Comparison of ENCODE assay signal across 14 mouse cellular contexts in the genomic region with DNA sequence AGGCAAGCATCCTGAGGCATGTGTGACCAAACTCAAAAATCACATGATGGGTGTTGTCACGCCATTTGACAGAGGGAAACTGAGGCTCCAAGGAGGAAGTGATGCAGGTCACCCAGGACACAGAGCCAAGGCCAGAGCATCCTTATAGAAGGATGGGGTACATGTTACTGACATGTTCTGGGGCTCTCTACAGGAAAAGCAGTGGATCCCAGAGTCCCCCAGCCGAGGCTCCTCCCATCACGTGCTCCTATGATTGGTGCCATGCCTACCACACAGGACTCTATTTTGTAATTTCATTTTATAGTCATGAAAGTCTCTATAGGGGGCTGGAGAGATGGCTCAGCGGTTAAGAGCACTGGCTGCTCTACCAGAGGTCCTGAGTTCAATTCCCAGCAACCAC. TPM values are rescaled to one million over a fixed set of nuclear protein-coding genes. Genes with fewer than 3 reads are reported as not detected.
DNase-seq lines count a peak whose midpoint lies in the region; ATAC-seq and TF ChIP-seq lines count a peak whose summit lies in the region.
"Had no signal": no experiment of that assay in that cellular context is flagged by ENCODE, and none has a peak within 500 bp of the region (broad histone marks: within the 10 kb centered on the region; RNA-seq: fewer than 3 reads in every experiment).

No protein-coding gene starts in this region.

- DNase-seq in heart, adult 2 months: no peak
- DNase-seq in midbrain, embryonic 11.5 days (ENCODE audit: low spot score, missing footprints): no peak
- DNase-seq in spleen, postnatal 10 days (ENCODE audit: low spot score in 2 of 2): no peak
- DNase-seq in gastrocnemius, postnatal 14 days: no peak
- DNase-seq: gastrocnemius, postnatal 36 days; kidney, adult 9 months had no signal

- TF ChIP-seq CTCF in heart, adult 2 months (IDR thresholded peaks at IDR 0.05): no peak

- H3K9me3 ChIP-seq in heart, embryonic 15.5 days (replicated peaks): no peaks in the 10 kb centered on the region
- no peaks in the 10 kb centered on the region for H3K9me3 ChIP-seq in midbrain, embryonic 11.5 days (ENCODE audit: control insufficient read depth, low read length)
- H3K9me3 ChIP-seq in midbrain, embryonic 16.5 days (replicated peaks; ENCODE audit: control insufficient read depth, low read length, poor library complexity, severe bottlenecking): no peaks in the 10 kb centered on the region
- no peaks in the 10 kb centered on the region for H3K9me3 ChIP-seq in forebrain, embryonic 15.5 days
- H3K9me3 ChIP-seq in midbrain, embryonic 15.5 days: no peaks in the 10 kb centered on the region

- peak overlapping the region; percentile 80 for H3K27ac ChIP-seq in heart, embryonic 15.5 days
- H3K27ac ChIP-seq in heart, adult 2 months: no peak overlapping the region
- H3K27ac ChIP-seq in midbrain, embryonic 11.5 days (ENCODE audit: low read depth, low read length): peak overlapping the region; percentile 83; the same call in 1 of the 2 replicates
- no peak overlapping the region for H3K27ac ChIP-seq in midbrain, embryonic 16.5 days (ENCODE audit: low read length)
- peak overlapping the region; percentile 94 for H3K27ac ChIP-seq in forebrain, embryonic 15.5 days (replicated peaks)
- H3K27ac ChIP-seq in midbrain, embryonic 15.5 days: peak overlapping the region; percentile 74; the same call in 1 of the 2 replicates

- H3K4me1 ChIP-seq in heart, embryonic 15.5 days (replicated peaks): peaks cover 53% of the 10 kb centered on the region
- H3K4me1 ChIP-seq in heart, adult 2 months (ENCODE audit: control insufficient read depth, insufficient read depth, low read length): peaks cover 2% of the 10 kb centered on the region; the same call in 1 of the 2 replicates
- peaks cover 15% of the 10 kb centered on the region for H3K4me1 ChIP-seq in midbrain, embryonic 11.5 days (ENCODE audit: control insufficient read depth, insufficient read depth, low read length)
- peaks cover 16% of the 10 kb centered on the region for H3K4me1 ChIP-seq in midbrain, embryonic 16.5 days (ENCODE audit: control insufficient read depth, insufficient read depth, low read length)
- H3K4me1 ChIP-seq in forebrain, embryonic 15.5 days: peaks cover 57% of the 10 kb centered on the region
- peaks cover 33% of the 10 kb centered on the region for H3K4me1 ChIP-seq in midbrain, embryonic 15.5 days

- no peak for TF ChIP-seq POLR2A in heart, adult 2 months (IDR thresholded peaks at IDR 0.05; ENCODE audit: insufficient read depth, low read depth, low read length)

- ATAC-seq in heart, embryonic 15.5 days (replicated peaks; ENCODE audit: insufficient number of reproducible peaks, insufficient read depth, low FRiP score, low read depth): no peak
- ATAC-seq in midbrain, embryonic 11.5 days (ENCODE audit: low FRiP score): no peak
- ATAC-seq in midbrain, embryonic 16.5 days: no peak
- no peak for ATAC-seq in forebrain, embryonic 15.5 days (replicated peaks)
- no peak for ATAC-seq in midbrain, embryonic 15.5 days (replicated peaks)

- H3K4me3 ChIP-seq in heart, embryonic 15.5 days: no peak overlapping the region
- no peak overlapping the region for H3K4me3 ChIP-seq in heart, adult 2 months
- no peak overlapping the region for H3K4me3 ChIP-seq in midbrain, embryonic 11.5 days (ENCODE audit: low read depth, low read length)
- H3K4me3 ChIP-seq in midbrain, embryonic 16.5 days (ENCODE audit: low read depth, low read length): no peak overlapping the region
- no peak overlapping the region for H3K4me3 ChIP-seq in forebrain, embryonic 15.5 days
- H3K4me3 ChIP-seq in midbrain, embryonic 15.5 days: no peak overlapping the region

- peaks cover 3% of the 10 kb centered on the region; the same call in 1 of the 2 replicates for H3K79me2 ChIP-seq in heart, adult 2 months (replicated peaks; ENCODE audit: control insufficient read depth, insufficient read depth, low read length)

- 92% methylated on average over 4 of the region's 4 CpGs for WGBS in heart, embryonic 15.5 days
- WGBS in heart, adult 2 months: 91% methylated on average over 4 of the region's 4 CpGs
- 82% methylated on average over 4 of the region's 4 CpGs for WGBS in midbrain, embryonic 11.5 days
- WGBS in midbrain, embryonic 16.5 days: 73% methylated on average over 4 of the region's 4 CpGs
- 71% methylated on average over 4 of the region's 4 CpGs for WGBS in forebrain, embryonic 15.5 days
- 85% methylated on average over 4 of the region's 4 CpGs for WGBS in midbrain, embryonic 15.5 days

- no peak for TF ChIP-seq EP300 in heart, adult 2 months (IDR thresholded peaks at IDR 0.05; ENCODE audit: insufficient read depth, low read depth, low read length)

- intact Hi-C loops in heart, adult 2 months (cut with DNase I): no loop called here
- intact Hi-C loops in gastrocnemius, postnatal 14 days (cut with DNase I; ENCODE audit: low total_unique reads): no loop called here

- H3K36me3 ChIP-seq in heart, embryonic 15.5 days: peaks cover 26% of the 10 kb centered on the region
- no peaks in the 10 kb centered on the region for H3K36me3 ChIP-seq in heart, adult 2 months (ENCODE audit: control insufficient read depth, insufficient read depth, low read length)
- H3K36me3 ChIP-seq in midbrain, embryonic 11.5 days (ENCODE audit: control insufficient read depth, insufficient read depth, low read length): peaks cover 14% of the 10 kb centered on the region; the same call in 1 of the 2 replicates
- H3K36me3 ChIP-seq in midbrain, embryonic 16.5 days (ENCODE audit: control insufficient read depth, insufficient read depth, low read length): peaks cover 15% of the 10 kb centered on the region
- H3K36me3 ChIP-seq in forebrain, embryonic 15.5 days: peaks cover 28% of the 10 kb centered on the region
- H3K36me3 ChIP-seq in midbrain, embryonic 15.5 days (replicated peaks): peaks cover 21% of the 10 kb centered on the region

- no peaks in the 10 kb centered on the region for H3K27me3 ChIP-seq in heart, embryonic 15.5 days
- H3K27me3 ChIP-seq in heart, adult 2 months (ENCODE audit: control insufficient read depth, insufficient read depth, low read length): no peaks in the 10 kb centered on the region
- H3K27me3 ChIP-seq in midbrain, embryonic 11.5 days (ENCODE audit: control insufficient read depth, insufficient read depth, low read length): no peaks in the 10 kb centered on the region
- H3K27me3 ChIP-seq in midbrain, embryonic 16.5 days (ENCODE audit: control insufficient read depth, insufficient read depth, low read depth, low read length): no peaks in the 10 kb centered on the region
- H3K27me3 ChIP-seq in forebrain, embryonic 15.5 days: no peaks in the 10 kb centered on the region
- no peaks in the 10 kb centered on the region for H3K27me3 ChIP-seq in midbrain, embryonic 15.5 days (replicated peaks)

- no peak overlapping the region; the same call in 1 of the 2 replicates for H3K4me2 ChIP-seq in heart, embryonic 15.5 days
- H3K4me2 ChIP-seq in midbrain, embryonic 11.5 days: no peak overlapping the region
- no peak overlapping the region for H3K4me2 ChIP-seq in midbrain, embryonic 16.5 days (ENCODE audit: low read length)
- no peak overlapping the region for H3K4me2 ChIP-seq in forebrain, embryonic 15.5 days (replicated peaks)
- H3K4me2 ChIP-seq in midbrain, embryonic 15.5 days: no peak overlapping the region

- H3K9ac ChIP-seq in heart, embryonic 15.5 days: no peak overlapping the region
- no peak overlapping the region for H3K9ac ChIP-seq in heart, adult 2 months (ENCODE audit: low read depth, low read length)
- H3K9ac ChIP-seq in midbrain, embryonic 11.5 days (ENCODE audit: low read length): no peak overlapping the region; the same call in 1 of the 2 replicates
- H3K9ac ChIP-seq in midbrain, embryonic 16.5 days (ENCODE audit: low read depth, low read length): no peak overlapping the region
- H3K9ac ChIP-seq in forebrain, embryonic 15.5 days (replicated peaks): no peak overlapping the region
- H3K9ac ChIP-seq in midbrain, embryonic 15.5 days: no peak overlapping the region

RNA-seq across cellular contexts. Expression of a gene that starts 21.3 kb away (rescaled TPM):
- 1.7 and 2.7 TPM in 2 replicates for polyA plus RNA-seq in heart, embryonic 15.5 days (2015; fragmentation: Nextera tagmentation; extraction: Ambion mirVana)
- total RNA-seq in heart, adult 2 months (2021): 10 to 100 TPM; 10.0 to 11.7 TPM
- 4.8 and 6.6 TPM in 2 replicates for polyA plus RNA-seq in heart, adult 2 months (2012; rRNA removed)
- polyA plus RNA-seq in midbrain, embryonic 11.5 days (2014; fragmentation: Nextera tagmentation; extraction: Ambion mirVana): 5.2 and 6.0 TPM in 2 replicates
- polyA plus RNA-seq in midbrain, embryonic 16.5 days (2015; fragmentation: Nextera tagmentation; extraction: Ambion mirVana): 5.2 and 5.5 TPM in 2 replicates
- polyA plus RNA-seq in forebrain, embryonic 15.5 days (2015; fragmentation: Nextera tagmentation; extraction: Ambion mirVana): 5.7 and 8.2 TPM in 2 replicates
- 6.8 and 7.1 TPM in 2 replicates for polyA plus RNA-seq in midbrain, embryonic 15.5 days (2015; fragmentation: Nextera tagmentation; extraction: Ambion mirVana)
- 10 to 100 TPM; 11.1 to 12.2 TPM for total RNA-seq in gastrocnemius, postnatal 14 days (2021)

RNA-seq across cellular contexts. Expression of a gene that starts 29.1 kb away (rescaled TPM):
- not detected in 2 replicates for polyA plus RNA-seq in heart, embryonic 15.5 days (2015; fragmentation: Nextera tagmentation; extraction: Ambion mirVana)
- total RNA-seq in heart, adult 2 months (2021): not detected
- not detected in 2 replicates for polyA plus RNA-seq in heart, adult 2 months (2012; rRNA removed)
- not detected in 2 replicates for polyA plus RNA-seq in midbrain, embryonic 11.5 days (2014; fragmentation: Nextera tagmentation; extraction: Ambion mirVana)
- polyA plus RNA-seq in midbrain, embryonic 16.5 days (2015; fragmentation: Nextera tagmentation; extraction: Ambion mirVana): not detected in 2 replicates
- polyA plus RNA-seq in forebrain, embryonic 15.5 days (2015; fragmentation: Nextera tagmentation; extraction: Ambion mirVana): not detected in 2 replicates
- not detected in 2 replicates for polyA plus RNA-seq in midbrain, embryonic 15.5 days (2015; fragmentation: Nextera tagmentation; extraction: Ambion mirVana)
- not detected for total RNA-seq in gastrocnemius, postnatal 14 days (2021)
- total RNA-seq: gastrocnemius, postnatal 36 days; megakaryocyte progenitor cell, adult 5-6 weeks; neutrophil, adult 5-6 weeks had no signal
- polyA plus RNA-seq: embryonic facial prominence, embryonic 11.5 days; limb, embryonic 11.5 days had no signal

RNA-seq across cellular contexts. Expression of a gene that starts 50.8 kb away (rescaled TPM):
- polyA plus RNA-seq in heart, embryonic 15.5 days (2015; fragmentation: Nextera tagmentation; extraction: Ambion mirVana): 30.4 and 31.4 TPM in 2 replicates
- total RNA-seq in heart, adult 2 months (2021): 1 to 10 TPM; 1.3 to 1.8 TPM
- polyA plus RNA-seq in heart, adult 2 months (2012; rRNA removed): 0.70 and 2.0 TPM in 2 replicates
- 51.4 and 56.9 TPM in 2 replicates for polyA plus RNA-seq in midbrain, embryonic 11.5 days (2014; fragmentation: Nextera tagmentation; extraction: Ambion mirVana)
- 7.0 and 9.5 TPM in 2 replicates for polyA plus RNA-seq in midbrain, embryonic 16.5 days (2015; fragmentation: Nextera tagmentation; extraction: Ambion mirVana)
- polyA plus RNA-seq in forebrain, embryonic 15.5 days (2015; fragmentation: Nextera tagmentation; extraction: Ambion mirVana): 21.7 and 23.1 TPM in 2 replicates
- 8.9 and 9.6 TPM in 2 replicates for polyA plus RNA-seq in midbrain, embryonic 15.5 days (2015; fragmentation: Nextera tagmentation; extraction: Ambion mirVana)
- 1 to 10 TPM; 2.7 to 3.5 TPM for total RNA-seq in gastrocnemius, postnatal 14 days (2021)

Comparison
In these comparisons a context has a peak if more than half of its experiments do, and no peak if none do; other contexts are left out.
1. H3K27ac ChIP-seq: peak in heart, embryonic 15.5 days (single experiment), midbrain, embryonic 11.5 days (single experiment), forebrain, embryonic 15.5 days (single experiment) and midbrain, embryonic 15.5 days (single experiment); none in heart, adult 2 months (single experiment) and midbrain, embryonic 16.5 days (single experiment).